Mouse (Mus musculus) embryonic fibroblast, embryonic 13.5 days (primary cell): ENCODE measurements at regions not wholly inside any gene's neighbourhood (a gene's known extent, or its start where the extent isn't known, plus 50 kb on each side); places are given as distances from the start of the nearest gene placed in this dataset.

Experiments used
- CTCF ChIP-seq: IDR thresholded peaks from 2 replicates; pipeline ENCODE4 v1.5.1; 2011; ENCODE audit warnings: mild to moderate bottlenecking, control low read depth, low read length, moderate library complexity, borderline replicate concordance; ENCODE audit not compliant: insufficient read depth
- POLR2A ChIP-seq: IDR thresholded peaks from 2 replicates; pipeline ENCODE4 v1.6.1; 2011; ENCODE audit warnings: low read depth, mild to moderate bottlenecking, control low read depth, low read length, moderate library complexity

DNA sequence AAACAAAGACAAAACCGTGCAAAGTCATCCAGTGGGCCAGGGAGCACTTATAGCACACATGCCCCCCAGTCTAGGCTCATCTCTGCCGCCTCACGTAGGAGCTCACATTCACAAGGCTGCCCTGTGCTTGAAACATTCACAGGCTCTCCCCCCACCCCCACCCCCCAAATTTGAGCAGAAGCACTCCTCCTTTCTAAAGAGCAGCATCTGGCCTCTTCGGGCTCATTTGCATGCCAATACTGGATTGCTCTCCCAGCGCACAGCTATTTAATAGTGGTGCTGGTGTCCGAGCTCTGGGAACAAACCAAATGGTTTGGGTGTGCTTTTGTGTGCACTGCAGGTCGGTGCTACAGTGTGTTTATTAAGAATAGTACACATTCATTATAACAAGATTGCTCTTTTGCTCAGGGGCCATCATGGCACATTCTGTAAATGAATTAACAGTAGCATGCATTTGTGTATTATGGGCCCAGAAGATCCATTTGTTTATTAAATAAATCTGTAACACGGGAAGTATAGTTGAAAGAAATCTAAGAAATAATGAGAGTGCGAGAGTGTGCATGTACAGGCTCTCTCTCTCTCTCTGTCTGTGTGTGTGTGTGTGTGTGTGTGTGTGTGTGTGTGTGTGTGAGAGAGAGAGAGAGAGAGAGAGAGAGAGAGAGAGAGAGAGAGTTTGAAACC, 108.3 kb upstream of the Zeb2 start:
- TF ChIP-seq POLR2A = no peak
- TF ChIP-seq CTCF = no peak
